Mouse (Mus musculus) granulocyte monocyte progenitor cell, adult 5-6 weeks (primary cell): Measurements from ENCODE around the gene Muc13. TPM values are rescaled to one million over a fixed set of nuclear protein-coding genes. Genes with fewer than 3 reads are reported as not detected.
A peak's percentile ranks its signal among the peaks of the same experiment; 100 is the strongest.

Experiments used
- ATAC-seq: replicated peaks from 2 replicates; pipeline ENCODE4 v1.8.0; 2016; ENCODE audit warnings: mild to moderate bottlenecking, moderate TSS enrichment, inconsistent platforms; ENCODE audit not compliant: poor library complexity, severe bottlenecking
- total RNA-seq, 2 experiments: library from RNA; stranded (forward) in 1 of 2; stranded (reverse) in 1 of 2; fragments of 200-712, 200-1000 nt in 1 of 2; fragments of >200 nt in 1 of 2; fragmentation: Nextera tagmentation in 1 of 2; gene quantifications; 2 replicates each; pipeline ENCODE4 v1.2.3; 2014 to 2017

Muc13 gene
- total RNA-seq, 2 experiments from 2014 or later = 41.1 to 60.5 TPM

GRCm38 (mm10) chr16:33818413-33819165, 24.8 kb downstream of the Muc13 start:
- no peak for ATAC-seq

GRCm38 (mm10) chr16:33820269-33821178, 26.7 kb downstream of the Muc13 start:
- ATAC-seq = peak; percentile 89

- no peak for ATAC-seq
Observed at GRCm38 (mm10) chr16:33824603-33825002, 30.8 kb downstream of the Muc13 start.

- ATAC-seq = no peak
Observed at GRCm38 (mm10) chr16:33828496-33828895, 34.7 kb downstream of the Muc13 start.

GRCm38 (mm10) chr16:33829301-33829831, 35.5 kb downstream of the Muc13 start, which contains the start of gene Itgb5:
Gene Itgb5, plus strand, starts transcription at chr16:33829665.
- ATAC-seq = peak; percentile 59

- peak; percentile 45 for ATAC-seq
Observed at GRCm38 (mm10) chr16:33829842-33830511, 36.1 kb downstream of the Muc13 start.

GRCm38 (mm10) chr16:33830512-33831105, 36.8 kb downstream of the Muc13 start:
- ATAC-seq = no peak

- ATAC-seq = no peak
Observed at GRCm38 (mm10) chr16:33832057-33832456, 38.2 kb downstream of the Muc13 start.

GRCm38 (mm10) chr16:33832728-33833428, 39.0 kb downstream of the Muc13 start:
- peak; percentile 23 for ATAC-seq

- ATAC-seq = no peak
Observed at GRCm38 (mm10) chr16:33833429-33833753, 39.6 kb downstream of the Muc13 start.

GRCm38 (mm10) chr16:33833781-33834482, 40.1 kb downstream of the Muc13 start:
- ATAC-seq = 0 out of 2 replicates have a peak, but pooled peaks have one; percentile 22

- ATAC-seq = peak; percentile 89
Observed at GRCm38 (mm10) chr16:33836676-33837075, 42.8 kb downstream of the Muc13 start.

GRCm38 (mm10) chr16:33837191-33837590, 43.4 kb downstream of the Muc13 start:
- ATAC-seq = peak; percentile 21

GRCm38 (mm10) chr16:33840616-33841015, 46.8 kb downstream of the Muc13 start:
- ATAC-seq = no peak

GRCm38 (mm10) chr16:33842081-33842880, 48.4 kb downstream of the Muc13 start:
- no peak for ATAC-seq

- ATAC-seq = no peak
Observed at GRCm38 (mm10) chr16:33844150-33844611, 50.3 kb downstream of the Muc13 start.

- ATAC-seq = no peak
Observed at GRCm38 (mm10) chr16:33844866-33845265, 51.0 kb downstream of the Muc13 start.

- no peak for ATAC-seq
Observed at GRCm38 (mm10) chr16:33853271-33853670, 59.4 kb downstream of the Muc13 start.
